Mouse (Mus musculus) lung, adult 2 months (tissue): ENCODE data around the gene Hhat.

Source experiments
- CTCF ChIP-seq: fragments of 200-500 bp; IDR thresholded peaks from 2 replicates; pipeline ENCODE4 v1.5.1; 2011; ENCODE audit warnings: mild to moderate bottlenecking, low read length, control low read depth; ENCODE audit not compliant: insufficient read depth
- POLR2A ChIP-seq: fragments of 200-500 bp; IDR thresholded peaks from 2 replicates; pipeline ENCODE4 v1.6.1; 2011; ENCODE audit warnings: low read depth, mild to moderate bottlenecking, control low read depth, low read length, borderline replicate concordance; ENCODE audit errors: extremely low read depth

GRCm38 (mm10) chr1:192595426-192595825 lies 175.6 kb downstream of the Hhat start:
- TF ChIP-seq CTCF, result no peak
- no peak for TF ChIP-seq POLR2A
